Mouse (Mus musculus) thymus, postnatal 14 days (tissue): ENCODE data around the gene Lrrc25.
A peak's percentile ranks its signal among the peaks of the same experiment; 100 is the strongest.

Experiments used
- DNase-seq: peaks from one replicate; pipeline ENCODE4 v3.0.0; 2021

Gene Lrrc25

GRCm38 (mm10) chr8:70599507-70600290 lies 16.3 kb upstream of the Lrrc25 start:
- DNase-seq, result no peak

DNA sequence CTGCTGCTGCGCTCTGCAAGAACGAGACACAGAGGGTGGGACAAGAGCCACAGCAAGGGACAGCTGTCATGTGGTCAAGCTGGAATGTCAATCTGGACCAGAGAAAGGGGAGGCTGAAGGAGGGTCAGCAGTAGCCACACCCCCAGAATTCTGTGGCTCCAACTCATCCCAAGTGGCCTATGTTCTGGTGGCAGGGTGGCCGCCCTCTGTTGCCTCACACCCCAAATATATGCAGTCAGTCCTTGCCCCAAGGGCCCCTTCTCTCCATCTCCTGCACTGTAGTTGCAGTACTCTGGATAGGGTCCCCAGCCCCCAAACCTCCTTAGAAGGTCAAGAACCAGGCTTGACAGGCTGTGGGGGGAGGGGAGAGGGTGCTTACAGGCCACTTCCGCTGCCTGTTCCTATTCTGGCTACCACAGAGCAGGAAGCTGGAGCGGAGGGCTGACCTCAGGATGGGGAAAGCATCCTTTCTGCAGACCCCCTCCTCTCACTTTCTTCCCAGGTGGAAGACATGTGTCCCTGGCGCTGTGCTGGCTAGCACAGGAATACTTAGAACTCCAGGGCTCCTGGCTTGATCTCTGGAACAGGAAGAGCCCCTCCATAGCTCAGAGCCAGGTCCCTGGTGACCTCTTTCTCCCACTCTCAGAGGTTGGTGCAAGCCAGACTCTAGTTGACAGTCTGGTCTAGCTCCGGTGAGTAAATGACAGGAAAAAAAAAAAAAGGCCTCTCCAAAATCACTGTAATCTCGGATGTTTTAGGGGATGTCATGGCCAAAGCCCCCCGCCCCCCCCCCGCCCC lies 15.3 kb upstream of the Lrrc25 start:
- peak; percentile 45 for DNase-seq

DNA sequence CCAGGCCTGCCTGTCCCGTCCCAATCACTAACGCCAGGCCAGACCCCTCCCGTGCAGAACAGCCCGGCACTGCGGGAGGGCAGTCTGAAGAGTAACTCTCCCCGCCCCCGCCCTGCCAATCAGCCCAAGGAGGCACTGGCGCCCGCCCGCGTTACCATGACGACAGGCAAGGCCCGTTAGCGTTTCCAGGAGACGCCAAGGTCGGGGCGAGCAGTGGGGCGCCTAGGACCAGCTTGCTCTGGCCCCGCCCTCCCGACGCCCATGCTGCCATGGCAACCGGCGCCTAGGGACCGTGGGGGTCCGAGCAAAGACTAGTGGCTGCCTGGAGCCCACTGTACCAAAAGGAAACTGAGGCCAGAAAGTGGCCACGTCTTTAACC lies 14.7 kb upstream of the Lrrc25 start:
- DNase-seq, result peak; percentile 78

DNA sequence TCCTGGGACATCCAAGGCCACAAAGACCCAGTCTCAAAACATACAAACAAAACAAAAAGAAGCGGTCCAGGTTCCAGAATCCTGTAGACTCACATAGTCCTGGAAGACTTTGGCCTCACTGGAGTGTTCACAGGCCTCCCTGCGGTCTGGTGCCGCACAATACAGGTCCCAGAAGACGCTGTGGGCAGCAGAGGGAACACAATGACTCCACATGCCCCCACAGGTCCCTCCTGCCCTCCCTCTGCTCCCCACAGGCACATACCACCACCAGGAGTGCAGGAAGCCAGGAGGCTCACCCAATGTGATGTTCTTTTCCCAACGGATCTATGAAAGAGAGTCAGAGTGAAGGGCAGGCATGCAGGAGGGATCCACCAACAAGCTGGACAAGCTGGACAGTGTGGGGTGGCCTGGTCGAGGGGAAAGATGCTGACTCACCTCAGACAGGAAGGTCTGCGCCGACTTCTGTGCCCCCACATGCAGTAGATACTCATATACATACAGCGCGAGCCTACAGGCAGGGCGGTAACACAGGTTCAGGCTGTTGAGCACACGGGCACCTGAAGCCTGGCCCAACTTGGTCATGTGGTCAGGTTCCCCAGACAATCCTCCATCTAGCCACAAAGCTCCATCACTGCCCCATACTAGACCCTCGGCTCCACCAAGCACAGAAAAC lies 13.7 kb upstream of the Lrrc25 start:
- DNase-seq, result no peak

DNA sequence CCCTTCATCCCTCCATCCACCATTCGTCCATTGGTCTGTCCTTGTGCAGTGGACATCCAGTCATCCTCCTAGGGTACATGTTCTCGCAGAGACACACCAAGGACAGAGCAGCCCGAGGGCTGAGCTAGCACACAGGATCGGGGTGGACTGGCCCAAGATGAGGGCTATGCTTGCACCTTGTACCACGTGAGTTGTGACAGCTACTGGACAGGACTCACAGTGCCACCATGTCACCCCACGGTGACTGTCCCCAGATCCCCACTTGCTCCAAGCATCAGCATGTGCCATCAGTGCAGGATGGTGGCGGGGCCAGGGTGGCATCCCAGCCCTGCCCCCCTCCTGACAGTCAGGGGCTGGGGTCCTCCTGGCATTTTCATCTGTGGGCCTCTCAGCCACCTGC lies 11.4 kb upstream of the Lrrc25 start:
- no peak for DNase-seq

- DNase-seq, result no peak
Observed at GRCm38 (mm10) chr8:70605871-70606779, 9.8 kb upstream of the Lrrc25 start.

- no peak for DNase-seq
Observed at GRCm38 (mm10) chr8:70606780-70607602, 9.0 kb upstream of the Lrrc25 start.

DNA sequence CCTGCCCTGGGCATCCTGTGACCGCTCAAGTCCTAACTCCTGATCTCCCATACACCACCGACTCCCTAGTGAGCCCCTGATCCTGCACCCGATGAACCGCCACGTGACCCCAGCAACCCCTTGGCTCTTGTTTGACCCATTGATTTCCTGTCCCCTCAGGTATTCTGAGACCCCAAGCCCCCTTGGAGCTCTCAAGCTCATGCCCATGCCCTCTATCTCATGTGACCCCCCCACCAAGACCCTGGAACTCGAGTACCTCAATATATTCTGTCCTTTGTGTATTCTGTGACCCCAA lies 8.4 kb upstream of the Lrrc25 start:
- DNase-seq, result no peak

- DNase-seq, result peak; percentile 60
Observed at GRCm38 (mm10) chr8:70607898-70608748, 7.8 kb upstream of the Lrrc25 start.

GRCm38 (mm10) chr8:70608749-70609367 lies 7.1 kb upstream of the Lrrc25 start, which contains the start of gene Ssbp4:
Gene Ssbp4, minus strand, starts transcription at chr8:70608872.
- DNase-seq, result no peak

DNA sequence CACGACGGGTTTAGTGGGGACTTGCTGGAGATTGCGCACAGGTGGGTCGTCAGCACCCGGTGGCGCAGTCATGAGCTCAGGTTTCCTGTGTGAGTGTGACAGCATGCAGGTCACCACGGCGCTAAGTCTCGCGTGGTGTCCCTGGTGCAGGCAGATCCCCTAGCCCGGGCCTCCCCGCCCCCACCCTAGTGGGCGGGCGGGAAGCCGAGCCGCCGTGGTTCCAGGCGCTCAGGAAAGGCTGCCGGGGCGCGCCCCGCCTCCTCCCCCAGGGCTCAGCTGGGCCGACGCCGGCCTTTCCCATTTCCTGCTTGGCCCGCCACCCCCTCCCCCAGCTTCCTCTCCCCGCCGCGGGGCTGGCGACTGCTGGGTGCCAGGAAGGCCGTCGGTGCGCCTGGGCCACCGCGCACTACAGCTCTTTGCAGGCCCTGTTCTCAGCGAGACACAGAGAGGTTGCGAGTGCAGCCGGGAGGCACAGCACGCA lies 6.5 kb upstream of the Lrrc25 start:
- peak; percentile 90 for DNase-seq

DNA sequence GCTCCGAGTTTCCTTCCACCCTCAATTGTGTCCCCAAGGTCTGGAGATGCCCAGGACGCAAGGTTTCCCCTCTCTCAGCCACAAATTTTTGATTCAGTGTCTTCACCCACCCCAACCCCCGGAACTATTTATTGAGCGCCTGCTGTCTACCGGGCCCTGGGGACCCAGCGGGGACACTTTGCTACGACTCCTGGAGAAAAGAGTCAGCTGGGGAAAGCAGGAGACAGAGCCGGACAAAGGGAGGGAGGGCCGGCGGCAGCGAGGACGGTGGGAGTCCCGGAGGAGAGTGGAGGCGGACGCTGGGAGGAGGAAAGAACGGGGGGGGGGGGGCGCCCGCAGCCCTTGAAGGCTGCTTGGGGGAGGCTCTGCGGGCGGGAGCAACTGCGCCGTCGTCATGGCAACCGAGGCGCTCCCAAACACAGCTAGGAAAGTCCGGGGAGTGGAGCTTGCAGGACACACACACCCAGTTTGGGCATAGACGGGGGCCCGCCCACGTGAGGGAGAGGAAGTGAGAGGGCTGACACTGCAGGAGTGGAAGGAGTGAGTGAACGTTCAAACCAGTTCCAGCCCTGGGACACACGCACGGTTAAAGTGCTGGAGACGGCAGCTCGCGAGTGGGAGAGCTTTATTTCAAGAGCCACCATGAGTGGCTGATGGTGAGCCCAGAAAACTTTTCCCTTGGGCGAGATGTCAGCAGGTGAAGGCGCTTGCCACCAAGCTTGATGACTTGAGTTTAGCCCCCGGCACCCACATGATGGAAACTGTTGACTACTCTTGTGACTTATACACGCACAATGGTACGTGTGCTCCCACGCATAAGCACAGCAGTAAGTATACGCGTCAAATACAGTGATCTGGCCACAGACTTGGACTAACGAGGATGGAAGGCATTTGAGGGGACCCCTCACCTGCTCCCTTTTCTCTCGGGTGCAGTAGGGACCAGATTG lies 5.8 kb upstream of the Lrrc25 start:
- DNase-seq, result peak; percentile 86

GRCm38 (mm10) chr8:70610796-70611771 lies 4.9 kb upstream of the Lrrc25 start:
- DNase-seq, result peak; percentile 94

- DNase-seq, result peak; percentile 93
Observed at GRCm38 (mm10) chr8:70611849-70612248, 4.1 kb upstream of the Lrrc25 start.

DNA sequence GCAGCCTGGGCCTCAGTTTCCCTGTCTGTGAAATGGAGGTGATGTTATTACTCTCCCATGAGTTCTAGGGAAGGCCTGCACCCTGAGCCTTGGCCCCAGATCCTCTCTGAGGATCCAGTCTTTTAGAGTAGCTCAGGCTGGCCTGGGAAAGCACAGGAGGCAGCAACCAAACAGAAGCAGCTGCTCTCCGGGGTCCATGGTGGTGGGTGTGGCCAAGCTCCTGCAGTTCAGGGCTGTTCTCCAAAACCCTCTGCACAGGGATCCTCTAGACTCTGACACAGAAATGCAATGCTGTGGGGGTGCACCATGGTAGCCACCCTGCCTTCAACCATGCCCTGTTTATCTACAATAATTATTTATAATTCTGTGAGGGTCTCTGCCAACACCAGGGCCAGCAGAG lies 2.2 kb upstream of the Lrrc25 start:
- no peak for DNase-seq

- no peak for DNase-seq
Observed at GRCm38 (mm10) chr8:70614469-70614868, 1.5 kb upstream of the Lrrc25 start.

GRCm38 (mm10) chr8:70615281-70615680 lies 674 bp upstream of the Lrrc25 start:
- DNase-seq, result no peak

GRCm38 (mm10) chr8:70616645-70617044 lies 690 bp downstream of the Lrrc25 start:
- DNase-seq, result no peak
